Mouse (Mus musculus) urinary bladder, postnatal 14 days (tissue): Measurements from ENCODE around the gene Adipor2.

Source experiments
- DNase-seq: peaks from one replicate; pipeline ENCODE4 v3.0.0; 2021; ENCODE audit warnings: low spot score

The Adipor2 gene

GRCm38 (mm10) chr6:119312381-119312780 is 105.1 kb downstream of the Adipor2 start:
- no peak for DNase-seq

- DNase-seq, result no peak
Observed at GRCm38 (mm10) chr6:119310176-119310575, 107.3 kb downstream of the Adipor2 start.

- DNase-seq, result no peak
Observed at GRCm38 (mm10) chr6:119307867-119308413, 109.6 kb downstream of the Adipor2 start.

- no peak for DNase-seq
Observed at GRCm38 (mm10) chr6:119303331-119303730, 114.2 kb downstream of the Adipor2 start.
